In the genomic region with DNA sequence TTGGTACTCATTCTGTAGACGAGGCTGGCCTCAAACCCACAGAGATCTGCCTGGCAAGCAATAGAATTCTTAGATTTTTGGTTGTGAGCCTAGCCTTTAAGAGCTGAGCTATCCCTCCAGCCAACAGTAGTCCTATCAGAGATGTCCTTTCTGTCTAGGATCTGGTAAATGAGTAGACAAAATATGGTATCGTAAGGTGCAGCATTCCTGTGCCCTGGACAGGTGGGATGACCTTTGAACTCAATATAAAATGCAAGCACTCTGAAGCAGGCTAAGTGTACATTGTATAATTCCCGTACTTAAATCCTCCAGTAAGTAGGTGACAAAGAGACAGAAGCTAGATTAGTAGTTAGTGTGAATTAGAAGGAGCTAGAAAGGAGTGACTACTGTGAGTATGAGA, we compare ENCODE assay signal across 26 mouse cellular contexts.
"Had no signal": no experiment of that assay in that cellular context is flagged by ENCODE, and none has a peak within 500 bp of the region (broad histone marks: within the 10 kb centered on the region; RNA-seq: fewer than 3 reads in every experiment).

No protein-coding gene starts in this region.

- DNase-seq: gastrocnemius, adult 2 months; gastrocnemius, postnatal 10 days; gastrocnemius, postnatal 36 days; heart, adult 11 months; heart, adult 2 months; heart, postnatal 14 days; heart, postnatal 36 days; kidney, adult 11 months; kidney, adult 2 months; kidney, adult 9 months; kidney, postnatal 14 days; kidney, postnatal 36 days; left cerebral cortex, postnatal 4 days had no signal

- H3K4me1 ChIP-seq: heart, embryonic 15.5 days; hindbrain, embryonic 12.5 days; hindbrain, embryonic 15.5 days; kidney, embryonic 15.5 days; limb, embryonic 13.5 days; limb, embryonic 15.5 days; liver, embryonic 12.5 days had no signal

- H3K4me3 ChIP-seq: gastrocnemius, adult 2 months; heart, adult 2 months; heart, embryonic 13.5 days; heart, embryonic 15.5 days; hindbrain, embryonic 12.5 days; hindbrain, embryonic 15.5 days; kidney, embryonic 15.5 days; layer of hippocampus, adult 2 months; limb, embryonic 13.5 days; limb, embryonic 15.5 days; liver, embryonic 12.5 days had no signal

- H3K27me3 ChIP-seq: heart, embryonic 13.5 days; heart, embryonic 15.5 days; hindbrain, embryonic 12.5 days; hindbrain, embryonic 15.5 days; kidney, embryonic 15.5 days; limb, embryonic 13.5 days; limb, embryonic 15.5 days; liver, embryonic 12.5 days had no signal

- ATAC-seq: hindbrain, postnatal 0 days; liver, embryonic 12.5 days had no signal

- H3K27ac ChIP-seq: gastrocnemius, adult 2 months; heart, adult 2 months; heart, embryonic 13.5 days; heart, embryonic 15.5 days; hindbrain, embryonic 12.5 days; hindbrain, embryonic 15.5 days; hindbrain, postnatal 0 days; kidney, embryonic 15.5 days; kidney, postnatal 0 days; layer of hippocampus, adult 2 months; limb, embryonic 13.5 days; limb, embryonic 15.5 days; liver, embryonic 12.5 days; liver, embryonic 14.5 days had no signal

- H3K4me2 ChIP-seq: heart, embryonic 11.5 days; heart, embryonic 13.5 days; heart, embryonic 15.5 days; hindbrain, embryonic 12.5 days; hindbrain, embryonic 15.5 days; kidney, embryonic 15.5 days; limb, embryonic 13.5 days; limb, embryonic 15.5 days; liver, embryonic 12.5 days had no signal

- H3K9me3 ChIP-seq: heart, embryonic 13.5 days; heart, embryonic 15.5 days; hindbrain, embryonic 12.5 days; hindbrain, embryonic 15.5 days; kidney, embryonic 15.5 days; limb, embryonic 13.5 days; limb, embryonic 15.5 days; liver, embryonic 12.5 days had no signal

- H3K9ac ChIP-seq: heart, embryonic 13.5 days; heart, embryonic 15.5 days; hindbrain, embryonic 12.5 days; hindbrain, embryonic 15.5 days; kidney, embryonic 15.5 days; limb, embryonic 13.5 days; limb, embryonic 15.5 days; liver, embryonic 12.5 days; liver, embryonic 14.5 days had no signal
